Mouse (Mus musculus) left cerebral cortex, adult 9 months (tissue): ENCODE measurements at regions not wholly inside any gene's neighbourhood (a gene's known extent, or its start where the extent isn't known, plus 50 kb on each side); places are given as distances from the start of the nearest gene placed in this dataset.

Experiments used
- DNase-seq, 2 experiments: peaks; one replicate each; pipeline ENCODE4 v3.0.0; 2022; ENCODE audit warnings: low spot score in 2 of 2

DNA sequence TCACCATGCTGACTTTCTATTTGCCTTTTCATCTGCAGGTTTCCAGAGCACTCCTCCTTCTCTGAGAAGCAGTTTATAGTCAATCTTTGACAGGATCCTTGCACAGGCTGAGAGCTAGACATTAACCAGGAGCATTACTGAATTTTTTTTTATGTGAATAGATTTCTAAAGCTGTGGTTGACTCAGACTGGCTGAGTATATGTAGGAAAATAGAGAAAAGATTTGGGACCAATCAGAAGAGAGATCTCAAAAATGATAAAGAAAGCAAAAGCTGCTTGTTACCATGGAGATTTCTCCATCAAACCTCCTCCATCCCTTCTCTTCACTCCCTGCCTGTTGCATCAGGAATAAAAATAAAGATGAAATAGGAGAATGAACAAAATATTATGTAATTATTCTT, 731.2 kb upstream of the Ndn start:
- DNase-seq: peak; percentile 15 to 27

DNA sequence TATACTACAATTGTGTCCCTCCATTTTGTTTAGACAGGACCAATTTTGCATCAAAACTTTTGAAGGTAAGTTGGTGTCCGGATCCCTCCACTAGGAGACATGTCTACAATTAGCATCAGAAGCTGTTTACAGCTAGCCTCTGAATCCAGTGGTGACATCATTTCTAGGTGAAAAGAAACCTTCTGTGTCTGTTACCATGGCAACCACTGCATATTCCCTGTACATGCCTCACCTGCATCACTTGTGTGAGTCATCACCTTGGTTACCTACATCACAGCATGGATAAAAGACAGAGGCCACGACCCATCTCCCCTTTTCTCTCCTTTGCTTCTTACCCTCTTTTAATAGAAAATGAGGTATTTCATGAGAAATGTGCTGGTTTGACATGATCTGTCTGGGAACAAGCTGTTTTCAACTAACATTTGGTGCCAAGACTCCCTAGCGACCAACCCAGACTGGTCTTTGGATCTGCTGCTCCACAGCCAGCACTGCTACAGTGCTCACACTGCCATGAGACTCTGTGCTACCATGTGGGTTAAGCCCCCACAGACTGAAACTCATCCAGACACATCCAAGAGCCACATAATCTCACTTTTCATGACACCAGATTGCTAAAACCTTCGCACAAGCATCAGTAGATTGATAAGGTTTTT, 701.4 kb upstream of the Ndn start:
- DNase-seq: peak in 1 of 2 experiments; percentile 8

DNA sequence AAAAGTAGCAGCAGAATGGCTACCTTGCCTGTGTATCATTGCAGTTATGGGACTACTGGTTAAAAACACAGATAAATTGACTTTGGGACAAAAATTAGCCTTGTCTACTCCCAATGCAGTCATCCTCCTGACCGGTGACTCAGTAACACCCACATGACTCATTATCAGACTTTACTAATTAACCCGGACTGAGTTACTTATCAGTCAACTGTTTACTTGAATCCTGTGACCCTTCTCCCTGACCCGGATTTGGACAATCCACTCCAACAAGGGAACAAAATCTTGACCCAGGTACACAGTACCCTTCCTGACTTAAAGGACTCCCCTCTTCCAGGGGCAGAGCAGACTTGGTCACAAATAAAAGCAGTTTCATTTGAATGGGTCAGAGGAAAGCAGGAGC, 688.3 kb upstream of the Ndn start:
- DNase-seq: no peak

DNA sequence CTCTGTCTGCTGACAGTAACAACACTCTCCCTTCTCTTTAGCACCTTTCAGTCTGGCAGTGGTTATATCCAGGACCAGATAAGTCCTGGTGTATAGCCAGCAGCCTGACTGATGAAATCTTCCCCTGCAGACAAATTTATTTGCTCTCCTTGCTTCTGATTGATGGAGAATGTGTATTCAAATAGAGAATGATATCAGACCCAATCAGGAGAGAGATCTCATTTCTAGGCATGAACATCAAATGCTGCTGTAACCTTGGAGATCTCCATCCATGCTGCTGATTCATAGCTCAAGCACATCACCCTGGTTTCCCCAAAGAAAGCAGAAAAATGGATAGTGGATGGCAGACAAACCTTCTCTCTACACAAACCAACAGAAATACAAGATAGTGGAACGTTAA, 663.3 kb upstream of the Ndn start:
- DNase-seq: peak; percentile 23 to 25

DNA sequence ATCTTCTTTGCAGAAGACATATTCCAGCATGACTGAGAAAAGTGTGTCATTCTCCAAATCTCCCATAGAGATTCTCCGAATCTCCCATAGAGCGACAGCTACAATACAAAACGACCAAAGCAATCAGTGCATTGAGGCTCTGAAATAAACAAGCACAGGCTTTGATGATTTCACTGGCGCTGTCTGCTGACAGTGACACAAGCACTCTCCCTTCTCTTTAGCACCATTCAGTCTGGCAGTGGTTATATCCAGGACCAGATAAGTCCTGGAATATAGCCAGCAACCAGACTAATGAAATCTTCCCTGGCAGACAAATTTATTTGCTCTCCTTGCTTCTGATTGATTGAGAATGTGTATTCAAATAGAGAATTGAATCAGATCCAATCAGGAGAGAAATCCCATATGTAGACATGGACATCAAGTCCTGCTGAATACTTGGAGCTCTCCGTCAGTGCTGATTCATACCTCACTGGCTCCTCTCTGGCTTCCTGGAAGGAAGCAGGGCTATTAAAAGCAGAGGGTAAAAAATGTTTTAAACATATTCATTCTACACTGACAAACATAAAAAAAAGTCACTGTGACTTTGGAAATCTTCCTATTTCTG, 661.2 kb upstream of the Ndn start:
- DNase-seq: peak in 1 of 2 experiments; percentile 13

DNA sequence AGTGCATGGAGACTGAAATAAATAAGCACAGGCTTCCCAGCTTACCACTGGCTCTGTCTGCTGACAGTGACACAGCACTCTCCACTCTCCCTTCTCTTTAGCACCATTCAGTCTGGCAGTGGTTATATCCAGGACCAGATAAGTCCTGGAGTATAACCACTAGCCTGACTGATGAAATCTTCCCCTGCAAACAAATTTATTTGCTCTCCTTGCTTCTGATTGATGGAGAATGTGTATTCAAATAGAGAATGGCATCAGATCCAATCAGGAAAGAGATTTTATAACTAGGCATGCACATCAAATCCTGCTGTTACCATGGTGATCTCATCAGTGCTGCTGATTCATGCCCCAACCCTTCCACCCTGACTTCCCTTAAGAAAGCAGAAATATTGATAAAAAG, 620.2 kb upstream of the Ndn start:
- peak; percentile 34 to 38 for DNase-seq

DNA sequence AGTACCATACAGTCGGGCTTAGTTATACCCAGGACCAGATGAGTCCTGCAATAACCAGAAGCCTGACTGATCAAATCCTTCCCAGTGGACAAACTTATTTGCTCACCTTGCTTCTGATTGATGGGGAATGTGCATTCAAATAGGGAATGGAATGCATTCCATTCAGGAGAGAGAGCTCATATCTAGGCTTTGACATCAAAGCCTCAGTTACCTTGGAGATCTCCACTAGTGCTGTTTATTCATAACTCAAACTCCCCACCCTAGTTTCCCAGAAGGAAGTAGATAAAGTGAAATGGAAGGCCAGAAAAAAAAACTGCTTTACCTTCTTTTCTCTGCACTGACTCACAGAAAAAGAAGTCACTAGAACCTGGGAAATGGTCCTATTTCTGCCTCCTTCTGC, 608.9 kb upstream of the Ndn start:
- no peak for DNase-seq

DNA sequence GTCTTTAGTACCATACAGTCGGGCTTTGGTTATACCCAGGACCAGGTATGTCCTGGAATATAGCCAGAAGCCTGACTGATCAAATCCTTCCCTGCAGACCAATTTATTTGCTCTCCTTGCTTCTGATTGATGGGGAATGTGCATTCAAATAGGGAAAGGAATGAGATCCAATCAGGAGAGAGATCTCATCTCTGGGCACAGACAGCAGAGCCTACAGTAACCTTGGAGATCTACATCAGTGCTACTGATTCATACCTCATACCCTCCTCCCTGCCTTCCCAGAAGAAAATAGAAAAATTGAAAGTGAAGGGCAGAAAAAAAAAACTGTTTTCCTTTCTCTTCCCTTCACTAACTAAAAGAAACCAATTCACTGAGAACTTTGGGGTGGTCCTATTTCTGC, 607.0 kb upstream of the Ndn start:
- DNase-seq: peak; percentile 28 to 51

DNA sequence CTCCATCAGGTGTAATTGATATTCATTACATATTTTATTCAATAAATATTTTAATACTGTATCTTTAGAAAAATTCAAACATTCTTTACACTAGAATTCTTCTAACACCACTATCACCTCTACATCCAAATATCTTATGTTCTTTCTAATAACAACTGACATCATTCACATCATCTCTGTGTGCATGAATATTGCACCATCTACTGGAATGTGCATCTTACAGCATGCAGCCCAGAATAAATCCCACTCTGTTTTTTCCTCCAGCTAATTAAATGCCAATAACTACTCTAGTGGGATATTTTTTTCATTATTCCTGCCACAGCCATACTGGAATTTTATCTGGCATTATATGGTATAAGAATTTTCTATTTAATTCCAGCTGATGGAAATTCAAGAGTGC, 576.5 kb upstream of the Ndn start:
- no peak for DNase-seq

DNA sequence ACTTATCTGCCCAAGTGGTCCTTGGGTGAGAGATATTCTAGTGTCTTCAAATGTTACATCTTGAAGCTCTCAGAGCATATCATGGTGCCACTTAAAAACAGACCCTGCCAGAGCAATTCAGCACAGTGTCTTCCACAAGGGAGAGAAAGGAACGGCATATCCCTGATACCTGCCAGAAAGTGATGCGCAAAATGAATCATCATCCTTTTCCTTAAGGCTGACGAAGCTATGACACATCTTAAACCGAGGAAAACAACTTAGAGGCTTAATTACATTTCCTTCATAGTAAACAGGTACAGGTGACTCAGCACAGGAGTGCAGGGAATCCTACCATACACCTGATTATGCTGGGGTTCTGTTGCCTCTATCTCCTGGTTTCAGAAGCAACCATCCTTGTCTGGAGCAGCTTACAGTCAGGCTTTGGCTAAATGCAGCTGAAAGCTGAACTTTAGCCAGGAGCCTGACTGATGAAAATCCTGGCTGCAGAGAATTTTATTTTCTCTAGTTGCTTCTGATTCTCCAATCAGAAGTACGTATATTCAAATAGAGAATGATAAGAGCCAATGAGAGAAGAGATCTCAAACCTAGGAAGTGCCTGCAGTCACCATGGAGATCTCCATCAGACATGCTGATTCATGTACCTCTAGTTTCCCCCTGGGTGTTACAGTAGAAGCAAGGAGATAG, 556.1 kb upstream of the Ndn start:
- peak; percentile 33 to 61 for DNase-seq

DNA sequence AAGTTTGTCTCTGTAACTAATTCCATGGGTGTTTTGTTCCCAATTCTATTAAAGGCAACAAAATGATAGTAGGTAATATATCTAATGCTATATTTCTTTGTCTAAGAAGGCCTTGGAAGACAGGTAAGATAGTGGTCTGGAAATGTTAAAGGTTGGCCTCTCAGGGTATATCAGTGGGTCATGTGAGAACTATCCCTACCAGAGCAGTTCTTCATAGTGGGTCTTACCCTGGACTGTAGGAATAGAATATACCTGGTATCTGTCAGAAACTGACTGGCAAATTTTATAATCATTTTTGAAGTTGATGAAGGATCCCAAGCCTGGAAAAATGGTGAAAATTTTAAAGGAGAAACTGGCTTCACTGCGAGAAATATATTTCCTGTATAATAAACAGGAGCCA, 509.5 kb upstream of the Ndn start:
- DNase-seq: no peak

DNA sequence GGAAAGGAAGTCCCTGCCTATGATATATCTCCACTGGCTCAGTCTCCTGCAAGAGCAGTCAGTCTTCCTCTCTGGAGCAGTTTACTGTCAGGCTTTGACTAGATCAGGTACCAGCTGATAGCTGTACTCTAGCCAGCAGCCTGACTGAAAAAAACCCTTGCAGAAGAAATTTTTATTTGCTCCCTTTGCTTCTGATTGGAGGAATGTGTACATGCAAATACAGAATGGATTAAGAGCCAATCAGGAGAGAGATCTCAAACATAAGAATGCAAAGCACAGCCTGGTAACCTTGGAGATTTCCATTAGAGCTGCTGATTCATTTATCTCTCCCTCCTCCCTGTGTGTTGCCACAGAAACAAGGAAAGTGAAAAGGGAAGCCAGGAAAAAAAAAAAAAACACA, 509.1 kb upstream of the Ndn start:
- DNase-seq: peak; percentile 60 to 75

DNA sequence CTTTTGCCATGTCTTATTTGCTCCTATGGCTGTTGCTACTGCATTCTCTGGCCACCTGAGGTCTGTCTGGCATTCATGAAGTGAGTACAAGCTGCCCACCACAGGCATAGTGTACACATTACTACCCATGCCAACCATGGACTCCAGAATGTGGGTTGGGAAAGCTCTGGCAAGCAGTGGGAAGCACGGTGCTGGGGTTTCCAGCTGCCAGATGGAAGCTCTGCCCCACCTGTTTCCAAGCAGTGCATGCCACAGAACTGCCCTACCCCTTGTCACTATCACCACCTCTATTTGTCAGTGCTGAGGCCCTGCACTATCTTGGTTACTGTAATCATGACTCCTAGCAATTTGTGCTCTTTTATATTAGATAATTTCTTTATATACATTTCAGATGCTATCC, 494.4 kb upstream of the Ndn start:
- DNase-seq: no peak

DNA sequence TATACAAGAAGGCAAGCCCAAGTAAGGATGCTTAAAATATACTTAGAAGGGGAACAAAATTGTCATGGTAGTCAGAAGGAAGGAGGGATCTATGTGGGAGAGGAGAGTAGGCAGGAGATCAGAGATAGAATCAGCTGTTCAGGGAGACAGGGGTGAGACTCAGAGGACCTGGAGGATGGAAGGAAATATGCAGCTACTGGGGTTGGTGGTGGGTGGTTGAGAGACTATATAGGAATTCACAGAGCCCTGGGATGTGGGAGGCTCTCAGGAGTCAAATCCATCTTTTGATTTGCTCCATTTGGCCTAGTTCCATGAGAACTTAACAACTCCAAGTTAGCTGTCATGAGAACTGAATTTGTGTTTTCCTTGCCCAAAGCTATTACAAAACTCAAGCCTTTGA, 481.9 kb upstream of the Ndn start:
- DNase-seq: no peak

DNA sequence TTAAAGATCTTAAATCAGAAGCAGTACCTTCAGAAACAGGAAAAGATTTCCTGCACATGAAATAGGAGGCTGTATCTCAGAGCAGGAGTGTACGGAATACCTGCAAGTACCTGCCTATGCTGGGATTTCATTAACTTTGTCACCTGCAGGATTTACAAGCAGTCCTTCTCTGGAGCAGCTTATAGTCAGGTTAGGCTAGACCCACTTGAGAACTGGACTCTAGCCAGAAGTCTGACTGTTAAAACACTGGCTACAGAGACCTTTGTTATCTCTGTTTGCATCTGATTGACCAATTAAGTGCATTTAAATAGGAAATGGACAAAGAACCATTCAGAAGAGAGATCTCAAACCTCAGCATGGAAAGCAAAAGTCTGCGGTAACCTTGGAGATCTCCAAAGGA, 480.0 kb upstream of the Ndn start:
- no peak for DNase-seq

DNA sequence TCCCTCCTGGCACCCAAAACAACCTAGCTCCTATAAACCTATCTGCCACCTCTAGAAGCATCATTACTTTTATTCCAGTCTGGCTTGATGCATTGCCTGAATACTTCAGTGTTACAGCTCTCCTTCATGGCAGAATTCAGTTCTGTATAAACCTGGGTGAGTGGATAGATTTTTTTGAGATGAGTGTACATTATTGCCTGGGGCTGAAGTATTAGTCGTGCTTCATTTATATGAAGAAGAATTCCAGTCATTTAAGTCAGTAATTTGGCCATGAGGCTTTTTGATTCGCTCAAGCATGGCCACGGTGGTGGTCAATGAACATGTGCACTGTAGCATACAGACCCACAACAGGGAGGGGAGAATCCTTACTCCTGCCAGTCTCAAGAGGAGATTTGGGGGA, 470.1 kb upstream of the Ndn start:
- no peak for DNase-seq

DNA sequence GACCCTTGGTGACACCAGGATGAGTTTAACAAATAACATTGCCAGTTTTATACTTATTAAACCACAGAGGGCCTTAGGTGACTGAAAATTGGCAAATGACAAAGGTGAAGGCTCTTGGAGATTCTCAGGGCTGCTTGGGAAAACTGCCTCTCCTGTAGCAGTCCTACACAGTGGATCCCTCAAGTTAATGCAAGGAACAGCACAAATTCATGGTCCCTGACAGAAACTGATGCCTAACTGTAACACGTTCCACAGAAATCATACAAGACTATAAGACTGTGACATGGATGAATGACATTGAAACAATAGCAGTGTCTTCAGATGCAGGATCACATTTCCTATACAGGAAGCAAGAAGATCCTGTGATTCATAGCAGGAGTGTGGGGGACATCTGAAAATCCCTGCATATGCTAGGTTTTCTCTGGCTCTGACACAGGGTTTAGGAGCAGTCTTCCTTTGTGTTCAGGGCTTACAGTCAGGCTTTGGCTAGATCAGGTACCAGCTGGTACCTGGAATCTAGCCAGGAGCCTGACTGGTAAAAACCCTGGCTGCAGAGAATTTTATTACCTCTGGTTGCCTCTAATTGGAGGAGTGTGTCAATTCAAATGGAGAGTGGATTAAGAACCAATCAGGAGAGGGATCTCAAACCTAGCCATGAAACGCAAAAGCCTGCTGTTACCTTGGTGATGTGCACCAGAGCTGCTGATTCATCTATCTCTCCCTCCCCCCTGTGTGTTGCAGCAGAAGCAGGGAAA, 468.9 kb upstream of the Ndn start:
- DNase-seq: peak; percentile 78 to 80

DNA sequence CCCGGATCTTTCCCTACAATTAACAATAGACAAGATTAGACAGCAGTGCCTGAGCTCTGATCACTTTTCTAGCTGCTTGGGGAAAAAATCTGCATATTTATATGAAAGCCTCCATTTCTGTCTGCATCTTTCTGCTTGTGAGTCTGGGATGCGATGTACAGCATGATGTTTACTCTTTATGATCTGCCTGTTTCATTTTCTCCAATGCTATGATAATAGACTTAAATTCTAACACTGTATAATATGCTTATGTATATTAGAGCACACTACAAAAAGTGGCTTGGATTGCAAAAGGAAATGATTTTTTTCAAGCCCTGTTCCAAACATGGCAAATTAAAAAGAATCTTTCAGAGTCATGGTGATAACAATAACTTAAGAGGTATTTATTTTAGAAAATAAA, 468.3 kb upstream of the Ndn start:
- no peak for DNase-seq

DNA sequence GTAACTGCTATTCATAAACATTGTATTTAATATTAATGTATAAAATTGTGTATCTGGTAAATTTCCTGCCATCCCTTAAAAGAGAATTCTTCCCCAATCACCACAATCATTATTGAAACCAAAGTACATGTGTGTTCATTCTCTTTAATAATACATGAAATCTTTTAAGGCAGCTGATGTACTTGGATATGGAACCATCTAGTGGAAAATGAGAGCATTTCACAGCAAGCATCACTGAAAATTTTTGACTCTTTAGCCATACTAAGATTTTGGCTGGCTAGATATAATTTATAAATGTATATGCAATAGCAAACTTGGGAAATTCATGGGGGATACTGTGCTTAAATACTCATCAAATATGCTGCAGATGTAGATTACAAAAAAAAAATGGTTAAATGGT, 467.8 kb upstream of the Ndn start:
- no peak for DNase-seq
